Mouse (Mus musculus): Measurements from ENCODE around the gene Sys1.

DNA sequence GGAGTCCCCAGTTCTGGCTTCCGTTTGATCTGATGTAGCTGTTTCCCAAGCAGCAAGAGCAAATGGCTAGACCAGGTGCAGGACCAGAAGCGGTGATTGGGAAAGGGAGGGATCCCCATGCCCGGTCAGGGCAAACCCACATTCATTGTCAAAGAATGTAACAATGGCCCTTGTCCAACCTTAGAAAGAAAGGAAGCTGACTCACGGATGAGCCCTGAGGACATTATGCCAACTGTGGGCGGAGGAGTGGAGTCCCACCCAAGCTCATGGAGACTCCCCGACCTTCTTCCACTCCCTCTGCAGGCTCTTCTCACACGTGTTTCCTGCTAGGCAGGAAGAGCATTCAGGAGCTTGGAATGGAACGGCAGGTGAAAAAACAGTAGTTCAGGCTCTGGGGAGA is 56.6 kb downstream of the Sys1 start:
- no peak for TF ChIP-seq CTCF (IDR thresholded peaks at IDR 0.05; ENCODE audit: low read depth, low read length)
- no peak for TF ChIP-seq POLR2A (IDR thresholded peaks at IDR 0.05; ENCODE audit: borderline replicate concordance, low read depth, low read length)

Data from bone marrow macrophage, adult 2 months (primary cell).